Mouse (Mus musculus): ENCODE data around the gene Dap. TPM values are rescaled to one million over a fixed set of nuclear protein-coding genes. Genes with fewer than 3 reads are reported as not detected.

Gene Dap
- polyA plus RNA-seq, 1 experiment from 2014 or later: 77.8 TPM

DNA sequence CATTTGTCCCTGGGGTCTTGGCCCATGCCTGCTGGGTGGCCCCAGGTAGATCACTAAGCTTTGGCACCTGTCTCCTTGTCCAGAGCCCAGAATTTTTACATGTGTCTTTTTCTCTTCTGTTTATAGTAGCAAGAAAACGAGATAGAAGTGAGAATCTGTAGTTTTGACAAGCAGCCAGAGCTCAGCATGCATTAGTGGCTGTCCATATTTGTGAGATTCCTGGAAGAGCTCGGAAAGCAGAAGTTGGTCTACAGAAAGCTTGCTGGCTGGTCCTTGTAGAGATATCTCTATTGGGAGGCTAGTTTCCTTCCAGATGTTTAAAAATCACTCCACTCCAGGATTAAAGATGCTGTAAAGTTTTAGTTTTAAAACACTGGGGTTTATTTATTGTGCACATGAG is 25.9 kb downstream of the Dap start:
- Histone ChIP-seq H3K27ac (ENCODE audit: low read depth) (no peak overlapping the region), H3K27me3 (ENCODE audit: insufficient read depth, low read length) (no peaks in the 10 kb centered on the region), H3K4me3 (ENCODE audit: low read depth, low read length) (no peak overlapping the region), H3K9ac (replicated peaks) (no peak overlapping the region), H3K36me3 (replicated peaks; ENCODE audit: insufficient read depth, low read length) (0 out of 2 replicates have a peak, but pooled peaks cover 5% of the 10 kb centered on the region), H3K9me3 (ENCODE audit: low read length) (no peaks in the 10 kb centered on the region), H3K4me2 (ENCODE audit: low read depth, low read length) (no peak overlapping the region), H3K4me1 (ENCODE audit: insufficient read depth) (peaks cover 18% of the 10 kb centered on the region)
- TF ChIP-seq CTCF (IDR thresholded peaks at IDR 0.05; ENCODE audit: low read depth): no peak
- no peak for TF ChIP-seq EP300 (IDR thresholded peaks at IDR 0.05; ENCODE audit: low read depth)
- ATAC-seq (no peak), DNase-seq (no peak)
- 40% methylated on average over 2 of the region's 2 CpGs for WGBS (ENCODE audit: insufficient replicate concordance)

DNA sequence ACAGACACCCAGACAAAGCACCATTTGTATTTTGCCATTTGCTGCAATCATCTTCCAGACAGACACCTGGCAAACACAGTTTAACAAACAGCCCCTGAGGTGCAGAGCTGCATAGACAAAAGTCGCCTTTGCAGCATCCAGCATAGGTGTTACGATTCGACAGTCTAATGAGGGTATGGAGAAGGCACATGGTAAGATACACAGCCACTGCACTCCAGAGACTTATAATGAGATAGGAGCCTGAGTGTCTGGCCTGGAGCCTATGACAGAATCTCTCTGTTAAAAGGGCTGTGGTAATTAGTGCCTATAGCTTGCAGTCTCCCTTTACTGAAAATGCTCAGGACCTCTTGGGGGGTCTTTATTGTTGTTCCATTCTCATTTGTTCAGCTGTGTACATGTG is 26.6 kb downstream of the Dap start:
- ATAC-seq (no peak), DNase-seq (no peak)
- H3K4me2 ChIP-seq (ENCODE audit: low read depth, low read length): no peak overlapping the region
- 0 out of 2 replicates have a peak, but pooled peaks cover 6% of the 10 kb centered on the region for H3K36me3 ChIP-seq (replicated peaks; ENCODE audit: insufficient read depth, low read length)
- TF ChIP-seq EP300 (IDR thresholded peaks at IDR 0.05; ENCODE audit: low read depth) (no peak), CTCF (IDR thresholded peaks at IDR 0.05; ENCODE audit: low read depth) (no peak)
- no peak overlapping the region for H3K9ac ChIP-seq (replicated peaks)
- H3K4me1 ChIP-seq (ENCODE audit: insufficient read depth): peaks cover 18% of the 10 kb centered on the region
- H3K4me3 ChIP-seq (ENCODE audit: low read depth, low read length): no peak overlapping the region
- 80% methylated on average over 3 of the region's 3 CpGs for WGBS (ENCODE audit: insufficient replicate concordance)
- H3K27ac ChIP-seq (ENCODE audit: low read depth): peak overlapping the region; percentile 48; the same call in 1 of the 2 replicates
- H3K27me3 ChIP-seq (ENCODE audit: insufficient read depth, low read length): no peaks in the 10 kb centered on the region
- H3K9me3 ChIP-seq (ENCODE audit: low read length): no peaks in the 10 kb centered on the region

DNA sequence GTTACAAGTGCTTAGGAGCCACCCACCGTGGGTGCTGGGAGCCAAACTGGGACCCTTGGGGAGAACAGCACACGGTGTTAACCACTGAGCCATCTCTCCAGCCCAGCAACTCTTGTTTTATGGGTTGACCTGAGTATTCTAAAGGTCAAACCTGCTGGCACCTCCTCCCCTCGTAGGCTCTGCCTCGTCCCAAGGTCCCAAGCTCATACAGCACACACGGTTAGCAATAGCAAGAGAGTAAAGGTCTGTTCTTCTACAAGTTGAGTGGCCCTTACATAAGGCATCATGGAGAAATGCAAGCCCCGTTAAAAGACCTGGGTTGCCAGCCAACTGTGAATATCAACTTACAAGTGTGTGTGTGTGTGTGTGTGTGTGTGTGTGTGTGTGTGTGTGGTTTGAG is 27.1 kb downstream of the Dap start:
- peak; percentile 71 for ATAC-seq
- H3K36me3 ChIP-seq (replicated peaks; ENCODE audit: insufficient read depth, low read length): 0 out of 2 replicates have a peak, but pooled peaks cover 6% of the 10 kb centered on the region
- no peak overlapping the region for H3K4me3 ChIP-seq (ENCODE audit: low read depth, low read length)
- no peak for TF ChIP-seq CTCF (IDR thresholded peaks at IDR 0.05; ENCODE audit: low read depth)
- no peak for TF ChIP-seq EP300 (IDR thresholded peaks at IDR 0.05; ENCODE audit: low read depth)
- peak overlapping the region; percentile 48; the same call in 1 of the 2 replicates for H3K27ac ChIP-seq (ENCODE audit: low read depth)
- H3K4me1 ChIP-seq (ENCODE audit: insufficient read depth): peaks cover 18% of the 10 kb centered on the region
- H3K9me3 ChIP-seq (ENCODE audit: low read length): no peaks in the 10 kb centered on the region
- H3K27me3 ChIP-seq (ENCODE audit: insufficient read depth, low read length): no peaks in the 10 kb centered on the region
- DNase-seq: no peak
- no peak overlapping the region for H3K9ac ChIP-seq (replicated peaks)
- H3K4me2 ChIP-seq (ENCODE audit: low read depth, low read length): no peak overlapping the region
- 69% methylated on average over 6 of the region's 6 CpGs for WGBS (ENCODE audit: insufficient replicate concordance)

DNA sequence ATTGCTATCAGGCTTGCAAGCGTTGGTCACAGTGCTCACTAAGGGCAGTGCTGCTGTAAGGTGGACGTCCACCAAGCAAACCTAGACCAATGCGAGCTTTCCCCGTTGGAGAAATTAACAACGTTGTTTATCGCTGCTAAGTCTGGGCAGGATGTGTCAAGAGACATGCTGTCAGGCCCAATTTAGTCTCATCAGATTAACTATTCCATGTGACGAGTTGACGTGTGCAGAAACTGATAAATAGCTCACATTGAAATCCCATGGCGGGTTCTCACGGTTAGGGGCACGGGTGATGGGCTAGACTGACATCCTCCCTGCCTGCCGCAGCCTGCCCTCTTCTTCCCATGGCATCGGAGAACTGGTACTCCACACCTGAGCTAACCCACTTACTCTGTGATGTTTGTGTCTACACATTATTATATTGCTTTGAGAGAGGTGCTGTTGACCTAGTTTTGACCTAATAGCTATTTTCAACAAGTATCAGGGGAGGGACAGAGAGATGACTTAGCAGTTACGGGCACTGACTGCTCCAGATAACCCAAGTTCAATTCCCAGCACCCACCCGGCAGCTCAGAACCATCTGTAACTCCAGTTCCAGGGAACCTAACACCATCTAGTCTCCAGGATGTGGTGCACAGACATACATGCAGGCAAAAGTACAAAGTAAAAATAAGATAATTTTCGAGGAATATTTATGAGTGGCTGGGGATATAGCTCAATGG is 28.6 kb downstream of the Dap start:
- H3K4me2 ChIP-seq (ENCODE audit: low read depth, low read length): no peak overlapping the region
- TF ChIP-seq CTCF (IDR thresholded peaks at IDR 0.05; ENCODE audit: low read depth) (no peak), EP300 (IDR thresholded peaks at IDR 0.05; ENCODE audit: low read depth) (no peak)
- WGBS (ENCODE audit: insufficient replicate concordance): 70% methylated on average over 16 of the region's 16 CpGs
- 0 out of 2 replicates have a peak, but pooled peaks cover 6% of the 10 kb centered on the region for H3K36me3 ChIP-seq (replicated peaks; ENCODE audit: insufficient read depth, low read length)
- H3K27me3 ChIP-seq (ENCODE audit: insufficient read depth, low read length): no peaks in the 10 kb centered on the region
- ATAC-seq (peak; percentile 38), DNase-seq (no peak)
- no peak overlapping the region for H3K27ac ChIP-seq (ENCODE audit: low read depth)
- H3K9ac ChIP-seq (replicated peaks): no peak overlapping the region
- H3K4me1 ChIP-seq (ENCODE audit: insufficient read depth): peaks cover 18% of the 10 kb centered on the region
- no peak overlapping the region for H3K4me3 ChIP-seq (ENCODE audit: low read depth, low read length)
- no peaks in the 10 kb centered on the region for H3K9me3 ChIP-seq (ENCODE audit: low read length)

DNA sequence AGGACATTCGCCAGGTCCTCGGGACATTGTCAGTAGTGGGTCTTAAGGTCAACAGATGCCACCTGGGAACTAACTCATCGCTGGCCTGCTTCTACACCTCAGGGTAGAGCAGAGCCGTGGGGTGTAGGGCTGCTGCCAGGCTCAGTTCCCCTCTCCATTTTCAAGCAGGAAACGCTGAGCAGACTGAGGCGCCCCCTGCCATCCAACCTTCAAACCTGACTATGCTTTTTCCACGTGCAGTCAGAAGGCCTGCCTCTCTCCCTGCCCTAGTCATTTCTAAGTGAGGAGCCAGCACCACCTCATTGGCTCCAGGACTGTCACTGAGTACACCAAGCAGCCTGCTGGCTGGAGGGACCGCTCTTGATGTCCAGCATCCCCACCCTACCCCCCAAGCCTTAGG is 29.3 kb downstream of the Dap start:
- 67% methylated on average over 8 of the region's 8 CpGs for WGBS (ENCODE audit: insufficient replicate concordance)
- 0 out of 2 replicates have a peak, but pooled peaks cover 6% of the 10 kb centered on the region for H3K36me3 ChIP-seq (replicated peaks; ENCODE audit: insufficient read depth, low read length)
- no peak overlapping the region for H3K9ac ChIP-seq (replicated peaks)
- H3K4me1 ChIP-seq (ENCODE audit: insufficient read depth): peaks cover 18% of the 10 kb centered on the region
- H3K27ac ChIP-seq (ENCODE audit: low read depth): no peak overlapping the region
- TF ChIP-seq CTCF (IDR thresholded peaks at IDR 0.05; ENCODE audit: low read depth) (no peak), EP300 (IDR thresholded peaks at IDR 0.05; ENCODE audit: low read depth) (no peak)
- no peaks in the 10 kb centered on the region for H3K9me3 ChIP-seq (ENCODE audit: low read length)
- no peaks in the 10 kb centered on the region for H3K27me3 ChIP-seq (ENCODE audit: insufficient read depth, low read length)
- ATAC-seq (no peak), DNase-seq (no peak)
- H3K4me3 ChIP-seq (ENCODE audit: low read depth, low read length): no peak overlapping the region
- H3K4me2 ChIP-seq (ENCODE audit: low read depth, low read length): no peak overlapping the region

DNA sequence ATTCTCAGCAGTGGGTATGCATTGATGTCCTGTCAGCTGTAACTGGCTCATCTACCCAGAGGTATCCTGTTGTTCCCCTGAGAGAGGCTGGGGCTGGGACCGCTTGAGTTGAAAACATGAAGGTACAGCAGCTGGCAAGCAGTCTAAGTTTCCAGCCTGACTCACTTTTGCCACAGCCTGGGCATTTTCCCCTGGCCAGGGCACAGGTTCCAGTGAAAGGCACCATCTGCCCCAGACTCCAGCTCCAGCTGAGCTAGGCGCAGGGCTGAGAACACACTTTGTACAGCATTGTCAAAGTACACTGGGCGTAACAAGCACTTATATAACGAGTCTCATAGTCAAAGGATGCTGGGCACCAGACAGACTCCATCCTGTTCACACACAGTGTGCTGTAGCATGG is 29.8 kb downstream of the Dap start:
- ATAC-seq (no peak), DNase-seq (no peak)
- Histone ChIP-seq H3K9ac (replicated peaks) (no peak overlapping the region), H3K4me1 (ENCODE audit: insufficient read depth) (peaks cover 17% of the 10 kb centered on the region), H3K9me3 (ENCODE audit: low read length) (no peaks in the 10 kb centered on the region), H3K4me3 (ENCODE audit: low read depth, low read length) (no peak overlapping the region), H3K4me2 (ENCODE audit: low read depth, low read length) (no peak overlapping the region), H3K27ac (ENCODE audit: low read depth) (no peak overlapping the region), H3K36me3 (replicated peaks; ENCODE audit: insufficient read depth, low read length) (peaks cover 6% of the 10 kb centered on the region; the same call in 1 of the 2 replicates), H3K27me3 (ENCODE audit: insufficient read depth, low read length) (no peaks in the 10 kb centered on the region)
- 79% methylated on average over 4 of the region's 4 CpGs for WGBS (ENCODE audit: insufficient replicate concordance)
- TF ChIP-seq CTCF (IDR thresholded peaks at IDR 0.05; ENCODE audit: low read depth) (no peak), EP300 (IDR thresholded peaks at IDR 0.05; ENCODE audit: low read depth) (no peak)

Measured in liver, postnatal 0 days (tissue).